Mouse (Mus musculus): Measurements from ENCODE around the gene Cts3. TPM values are rescaled to one million over a fixed set of nuclear protein-coding genes. Genes with fewer than 3 reads are reported as not detected.
"Not testable (repeated sequence)": the region's sequence is repeated elsewhere in the genome, so short reads cannot be mapped to it uniquely, and the experiment has no call there.

The Cts3 gene
- total RNA-seq (2015; ENCODE audit: low replicate concordance) = not detected in 2 replicates
- total RNA-seq (2017; ENCODE audit: low replicate concordance) = not detected in 2 replicates

- no peak for ATAC-seq (replicated peaks; ENCODE audit: low FRiP score, poor library complexity, severe bottlenecking)
Measured at GRCm38 (mm10) chr13:61570027-61570426, at the start of gene Cts3. Gene Cts3 (minus strand): TSS chr13:61570127.

- ATAC-seq (replicated peaks; ENCODE audit: low FRiP score, poor library complexity, severe bottlenecking) = not testable (repeated sequence)
Measured at GRCm38 (mm10) chr13:61568074-61568473, 1.9 kb downstream of the Cts3 start, which contains the start of gene Gm49352. Gene Gm49352 (minus strand): TSS chr13:61568174.

GRCm38 (mm10) chr13:61541631-61542030, 28.3 kb downstream of the Cts3 start, which contains the start of gene Ctsm:
Gene Ctsm (minus strand): TSS chr13:61541839.
- ATAC-seq (replicated peaks; ENCODE audit: low FRiP score, poor library complexity, severe bottlenecking) = no peak

Other genes starting within 250 kb of the Cts3 start
- not detected in 2 replicates for gene Cts7, start 211.9 kb downstream of the Cts3 start, total RNA-seq (2015; ENCODE audit: low replicate concordance)
- not detected in 2 replicates for gene Cts7, start 211.9 kb downstream of the Cts3 start, total RNA-seq (2017; ENCODE audit: low replicate concordance)
- not detected in 2 replicates for gene Ctsm, start 28.3 kb downstream of the Cts3 start, total RNA-seq (2015; ENCODE audit: low replicate concordance)
- gene Ctsm, start 28.3 kb downstream of the Cts3 start, total RNA-seq (2017; ENCODE audit: low replicate concordance) = not detected in 2 replicates
- gene Gm49352, start 2.0 kb downstream of the Cts3 start, total RNA-seq (2015; ENCODE audit: low replicate concordance) = not detected in 2 replicates
- gene Gm49352, start 2.0 kb downstream of the Cts3 start, total RNA-seq (2017; ENCODE audit: low replicate concordance) = not detected in 2 replicates

Measured in erythroid progenitor cell, adult 5-6 weeks (primary cell).